Mouse (Mus musculus) adrenal gland, adult (tissue): ENCODE measurements around the gene Odf3.
"Not testable (repeated sequence)": the region's sequence is repeated elsewhere in the genome, so short reads cannot be mapped to it uniquely, and the experiment has no call there.

ENCODE experiments used
- DNase-seq, 2 experiments: peaks; one replicate each; pipeline ENCODE4 v3.0.0; 2022 to 2023; ENCODE audit warnings: low spot score in 1 of 2; ENCODE audit not compliant: inconsistent age in 2 of 2

The Odf3 gene

DNA sequence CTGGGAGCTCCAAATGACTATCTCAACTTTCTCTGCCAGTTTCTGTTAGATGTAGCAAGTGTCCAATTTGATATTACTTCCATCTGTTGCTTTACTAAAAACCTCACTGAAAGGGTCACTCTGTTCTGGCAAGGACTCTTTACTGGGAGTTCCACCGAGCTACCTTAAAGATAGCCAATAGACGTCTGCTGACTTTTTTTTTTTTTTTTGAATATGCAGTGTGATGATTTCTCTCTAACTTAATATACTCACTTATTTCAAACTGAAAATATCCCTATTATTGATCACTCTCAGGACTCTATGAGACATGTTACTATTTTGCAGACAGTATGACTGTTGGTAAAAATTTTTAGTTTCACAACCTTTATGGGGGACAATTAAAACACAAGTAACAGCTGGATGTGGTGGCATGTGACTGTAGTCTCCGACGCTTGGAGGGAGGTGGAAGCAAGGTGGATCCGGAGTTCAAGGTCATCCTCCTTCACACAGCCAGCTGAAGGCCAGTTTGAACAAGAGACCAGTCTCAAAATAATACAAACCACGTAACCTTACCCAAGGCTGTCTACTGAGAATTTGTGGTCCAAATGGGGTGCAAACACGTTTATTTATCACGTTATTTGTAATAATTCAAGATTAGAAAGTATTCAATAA, 33.4 kb downstream of the Odf3 start:
- DNase-seq, result peak in 1 of 2 experiments; percentile 58

DNA sequence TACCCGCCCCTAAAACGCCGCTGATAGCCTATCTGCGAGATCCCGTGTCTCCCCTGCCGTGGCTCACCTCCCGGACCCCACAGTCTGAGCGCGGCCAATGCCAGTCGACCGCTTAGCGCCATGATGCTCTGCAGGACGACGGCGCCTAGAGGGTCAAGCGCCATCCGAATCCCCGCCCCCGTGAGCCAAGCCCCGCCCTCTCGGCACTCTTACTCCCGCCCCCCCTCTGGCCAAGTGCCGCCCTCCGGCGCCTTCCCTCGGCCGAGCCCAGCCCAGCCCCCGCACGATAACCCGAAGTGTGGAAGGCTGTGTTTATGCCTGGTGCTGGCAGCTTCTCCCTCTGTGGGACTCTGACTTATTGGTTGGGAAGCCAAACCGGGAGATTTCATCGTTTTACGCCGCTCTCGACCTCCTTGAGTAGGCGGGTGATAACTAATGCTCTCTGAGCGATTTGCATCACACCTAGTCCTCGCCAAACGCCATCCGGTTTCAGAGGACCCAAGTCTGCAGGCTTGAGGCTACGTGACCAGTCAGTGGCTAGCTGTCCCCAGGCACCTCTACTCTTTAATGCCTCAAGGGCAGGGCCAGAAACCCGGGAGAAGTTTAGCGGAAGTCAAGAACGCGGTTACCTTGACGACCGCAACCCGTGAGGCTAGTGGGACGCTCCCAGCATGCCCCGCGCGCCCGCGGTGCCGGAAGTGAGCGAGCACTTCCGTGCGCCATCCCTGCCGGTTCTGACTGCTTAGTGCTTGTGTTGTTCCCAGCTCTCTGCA, 34.3 kb downstream of the Odf3 start, which contains the start of the genes Psmd13 and Sirt3:
TSS of gene Psmd13 (plus strand) at position 273 of the 773 bp plus-strand sequence.
TSS of gene Sirt3 (minus strand) at position 614 of the 773 bp plus-strand sequence.
- peak; percentile 94 to 97 for DNase-seq

DNA sequence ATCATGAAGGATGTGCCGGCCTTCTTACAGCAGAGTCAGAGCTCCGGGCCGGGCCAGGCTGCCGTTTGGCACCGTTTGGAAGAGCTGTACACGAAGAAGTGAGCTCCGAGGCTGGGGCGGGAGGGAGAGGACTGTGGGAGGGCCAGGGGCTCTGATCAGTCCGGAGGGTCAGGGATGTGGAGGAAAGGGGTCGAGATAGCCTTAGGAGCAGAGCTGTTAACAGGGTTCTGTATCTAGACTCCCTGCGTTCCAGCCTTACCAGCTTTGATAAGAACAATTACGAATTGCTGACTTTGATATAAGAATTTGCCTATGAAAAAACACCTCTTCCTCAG, 34.8 kb downstream of the Odf3 start:
- no peak for DNase-seq

DNA sequence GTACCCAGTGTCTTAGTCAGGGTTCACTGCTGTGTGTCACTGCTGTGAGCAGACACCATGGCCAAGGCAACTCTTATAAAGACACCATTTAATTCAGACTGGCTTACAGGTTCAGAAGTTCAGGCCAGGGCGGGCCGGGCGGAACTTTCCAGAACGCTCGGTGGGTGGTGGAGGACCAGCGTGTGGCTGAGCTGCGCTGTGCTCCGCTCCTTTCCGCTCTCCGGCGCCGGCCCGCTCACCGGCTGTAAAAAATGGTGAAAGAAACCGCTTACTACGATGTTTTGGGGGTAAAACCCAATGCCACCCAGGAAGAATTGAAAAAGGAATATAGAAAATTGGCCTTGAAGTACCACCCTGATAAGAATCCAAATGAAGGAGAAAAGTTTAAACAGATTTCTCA, 43.0 kb downstream of the Odf3 start:
- DNase-seq, result not testable (repeated sequence)

DNA sequence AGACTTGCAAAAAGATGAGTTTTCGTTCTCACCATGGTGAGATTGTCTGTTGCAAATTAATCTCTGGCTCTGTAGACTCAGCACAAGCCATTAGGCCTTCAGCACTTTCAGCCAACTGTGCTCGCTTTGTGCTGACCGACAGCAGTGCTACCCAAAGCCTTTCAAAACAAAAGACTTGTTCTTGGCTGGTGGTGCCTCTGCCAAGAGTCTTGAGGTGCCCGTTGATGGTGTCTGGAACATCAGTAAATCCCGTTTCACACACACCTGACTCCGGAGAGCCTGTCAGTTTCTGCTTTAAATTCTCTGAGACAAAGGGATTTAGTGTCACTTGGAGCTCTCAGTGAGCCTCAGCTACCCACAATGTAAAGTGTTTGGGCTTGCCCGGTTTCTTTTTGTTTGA, 46.4 kb downstream of the Odf3 start:
- DNase-seq, result no peak

DNA sequence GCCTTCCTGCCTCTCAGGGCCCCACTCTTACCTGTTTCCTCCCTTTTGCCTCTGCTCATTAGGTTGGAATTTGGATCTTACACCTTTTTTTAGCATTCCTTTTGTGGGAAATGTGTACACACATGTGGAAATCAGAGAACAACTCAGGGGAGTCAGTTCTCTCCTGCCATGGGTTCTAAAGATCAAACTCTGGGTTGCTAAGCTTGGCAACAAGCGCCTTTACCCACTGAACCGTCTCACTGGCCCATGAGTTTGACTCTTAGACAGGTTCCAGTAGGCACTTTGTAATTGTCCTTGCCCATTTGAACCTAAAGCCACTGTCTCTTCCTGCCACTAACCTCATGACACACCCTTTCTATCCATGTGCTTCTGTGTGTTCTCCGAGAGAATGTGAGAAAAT, 47.0 kb downstream of the Odf3 start:
- DNase-seq, result no peak

DNA sequence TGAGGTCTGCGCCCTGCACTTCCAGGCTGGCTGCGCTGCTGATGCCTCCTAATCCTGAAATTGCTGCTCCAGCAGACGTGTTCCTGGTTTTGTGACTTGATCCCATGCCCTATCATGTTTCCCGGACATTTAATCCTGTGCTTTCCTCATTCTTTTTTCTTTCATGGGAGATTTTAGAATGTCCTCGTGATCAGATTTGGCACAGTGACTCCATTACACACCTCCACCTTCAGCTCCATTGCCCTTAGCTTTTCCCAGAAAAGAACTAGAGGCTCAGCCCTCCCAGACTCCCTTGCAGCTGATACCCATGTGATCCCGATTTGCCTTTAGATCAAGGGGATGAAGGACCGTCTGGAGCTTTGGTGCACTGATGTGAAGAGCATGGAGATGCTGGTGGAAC, 50.3 kb downstream of the Odf3 start:
- no peak for DNase-seq

DNA sequence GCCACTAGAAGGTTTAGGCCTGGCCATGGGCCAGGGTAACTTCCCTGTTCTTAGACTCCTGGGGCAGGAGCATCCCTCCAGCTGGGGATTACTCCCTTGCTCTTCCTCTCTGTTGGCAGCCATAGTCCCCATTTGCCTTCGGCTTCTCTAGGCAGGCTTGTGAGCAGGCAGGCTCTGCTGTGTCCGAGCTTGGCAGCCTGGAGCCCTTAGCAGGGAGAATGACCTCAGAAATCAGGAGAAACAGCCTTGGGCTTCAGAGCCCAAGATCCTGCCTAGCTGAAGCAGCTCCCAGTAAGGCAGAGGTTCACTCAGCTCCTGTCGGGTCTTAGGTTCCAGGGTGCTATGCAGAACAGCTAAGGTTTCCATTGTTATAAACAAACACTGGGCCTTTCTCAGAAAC, 51.5 kb downstream of the Odf3 start:
- DNase-seq, result peak in 1 of 2 experiments; percentile 72

DNA sequence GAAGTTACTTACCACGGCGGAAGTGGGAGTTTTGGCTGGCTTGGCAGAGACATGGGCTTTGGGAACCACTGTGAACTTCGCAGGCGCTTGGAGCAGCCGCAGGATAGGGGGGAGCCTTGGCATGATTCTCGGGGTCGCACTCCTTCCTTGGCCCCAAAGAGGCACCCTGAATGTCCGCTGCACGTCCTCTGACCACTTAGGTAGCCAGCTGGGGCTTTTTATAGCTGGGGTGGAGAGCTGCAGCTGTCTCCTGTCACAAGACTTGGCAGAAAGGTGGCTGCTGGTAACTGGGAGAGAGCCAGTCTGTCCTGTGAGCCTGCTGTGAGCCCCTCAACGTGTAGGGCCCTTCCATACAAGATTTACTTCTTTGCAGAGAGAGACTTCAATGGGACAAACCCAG, 52.6 kb downstream of the Odf3 start, which contains the start of gene Cox8b:
TSS of gene Cox8b (minus strand) at position 227 of the 400 bp plus-strand sequence.
- DNase-seq, result peak in 1 of 2 experiments; percentile 51
